Mouse (Mus musculus) adipose tissue, adult 10 weeks (tissue): ENCODE results near the gene Pigm. TPM values are rescaled to one million over a fixed set of nuclear protein-coding genes. Genes with fewer than 3 reads are reported as not detected.

Experiments used
- polyA plus RNA-seq: library from polyadenylated mRNA; stranded (reverse); fragments of 350-450 nt; fragmentation: Illumina TruSeq; extraction: RNeasy Lipid Tissue Mini Kit (QIAGEN cat#74804); gene quantifications from one replicate; pipeline ENCODE4 v1.2.3, GENCODE M21; 2014; ENCODE audit warnings: low read depth, low replicate concordance

Gene Pigm
- polyA plus RNA-seq: 7.4 TPM

DNA sequence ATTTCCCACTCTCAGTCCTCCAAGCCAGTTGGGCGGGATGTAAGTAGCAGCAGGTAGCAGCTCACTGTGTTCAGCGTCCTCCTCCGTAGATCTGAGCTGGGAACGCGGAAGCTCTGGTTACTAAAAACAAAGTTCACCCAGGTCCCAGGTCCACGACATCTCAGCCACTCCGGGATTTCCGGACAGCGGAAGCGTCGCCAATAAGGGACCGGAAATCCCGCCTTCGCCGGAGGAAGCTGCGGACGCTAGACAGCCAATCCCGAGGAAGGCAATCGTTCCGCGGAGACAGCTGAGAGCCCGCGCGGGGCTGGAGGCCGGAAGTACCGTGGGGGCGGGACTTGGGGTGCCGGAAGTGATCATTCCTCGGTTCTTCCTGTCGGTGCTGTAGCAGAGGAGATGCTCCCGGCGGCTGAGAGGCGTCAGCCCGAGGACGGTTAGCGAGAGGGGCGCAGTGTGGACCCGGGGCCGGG is at the start of gene Pigm:
Pigm (plus strand) TSS at position 349 of the 470 bp plus-strand sequence.

GRCm38 (mm10) chr1:172329131-172329530 is 47.2 kb upstream of the Pigm start, which contains the start of gene Kcnj9:
Gene Kcnj9 (minus strand): TSS chr1:172329318.

DNA sequence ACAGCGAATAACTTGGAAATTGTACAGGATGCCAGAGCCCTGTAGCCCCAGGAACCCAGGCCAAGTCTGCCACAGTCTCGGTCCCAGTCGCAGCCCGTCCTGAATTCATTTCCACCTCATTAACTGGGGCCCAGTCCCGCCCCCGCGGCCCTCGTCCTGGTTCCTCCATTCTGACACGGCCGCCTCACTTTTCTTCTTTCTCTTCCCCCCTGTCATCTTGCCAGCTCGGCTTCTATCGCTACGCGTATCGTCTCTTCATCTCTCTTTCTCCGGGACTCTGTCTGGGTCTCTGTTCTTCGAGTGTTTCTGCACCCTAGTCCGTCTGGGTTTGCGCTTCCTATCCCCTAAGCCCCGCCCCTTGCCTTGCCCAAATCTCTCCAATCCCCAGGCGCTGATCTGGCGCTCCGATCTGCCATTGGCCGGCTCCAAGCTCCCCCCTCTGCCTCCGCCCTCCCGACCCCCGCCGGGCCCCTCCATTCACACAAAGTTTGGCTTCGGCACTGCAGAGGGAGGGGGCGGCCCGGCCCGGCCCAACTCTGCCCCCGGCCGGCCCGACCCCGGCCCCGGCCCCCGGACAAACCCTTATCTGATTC is 35.5 kb upstream of the Pigm start, which contains the start of gene Kcnj10:
Kcnj10 (plus strand) TSS at position 482 of the 593 bp plus-strand sequence.

Other genes starting within 250 kb of the Pigm start
- 124 TPM for gene Pex19, start 249.8 kb upstream of the Pigm start, polyA plus RNA-seq
- 109 TPM for gene Dcaf8, start 228.5 kb upstream of the Pigm start, polyA plus RNA-seq
- gene Pea15a, start 169.7 kb upstream of the Pigm start, polyA plus RNA-seq: 156 TPM
- 1.7 TPM for gene Casq1, start 156.7 kb upstream of the Pigm start, polyA plus RNA-seq
- 7.1 TPM for gene Atp1a4, start 118.1 kb upstream of the Pigm start, polyA plus RNA-seq
- 34.2 TPM for gene Igsf8, start 114.9 kb upstream of the Pigm start, polyA plus RNA-seq
- 153 TPM for gene Atp1a2, start 78.5 kb upstream of the Pigm start, polyA plus RNA-seq
- 1.3 TPM for gene Kcnj9, start 47.2 kb upstream of the Pigm start, polyA plus RNA-seq
- 0.19 TPM for gene Kcnj10, start 35.3 kb upstream of the Pigm start, polyA plus RNA-seq
- 11.2 TPM for gene Slamf9, start 98.8 kb downstream of the Pigm start, polyA plus RNA-seq
- 13.9 TPM for gene Igsf9, start 105.2 kb downstream of the Pigm start, polyA plus RNA-seq
- gene Tagln2, start 123.5 kb downstream of the Pigm start, polyA plus RNA-seq: 261 TPM
- gene Cfap45, start 144.3 kb downstream of the Pigm start, polyA plus RNA-seq: 6.8 TPM
- 0.72 TPM for gene Vsig8, start 179.4 kb downstream of the Pigm start, polyA plus RNA-seq
- 3.0 TPM for gene Slamf8, start 214.0 kb downstream of the Pigm start, polyA plus RNA-seq
- not detected for gene Fcrl6, start 226.0 kb downstream of the Pigm start, polyA plus RNA-seq